Mouse (Mus musculus) forebrain, embryonic 16.5 days (tissue): ENCODE data around the gene Gm15056. TPM values are rescaled to one million over a fixed set of nuclear protein-coding genes. Genes with fewer than 3 reads are reported as not detected.

Experiments
- ATAC-seq: fragments of 200-750 bp; cut with Nextera tagmentation; 2 replicates; pipeline ENCODE4 v1.8.0; 2017; ENCODE audit warnings: mild to moderate bottlenecking, moderate library complexity
- H3K27ac ChIP-seq: fragments of 300-500 bp; sonication (generic); 2 replicates; pipeline ENCODE4 v1.5.1; 2014; ENCODE audit warnings: low read length, control low read depth
- H3K27me3 ChIP-seq: fragments of 300-500 bp; sonication (generic); replicated peaks from 2 replicates; pipeline ENCODE4 v1.6.1; 2014; ENCODE audit warnings: low read length; ENCODE audit not compliant: control insufficient read depth, insufficient read depth
- H3K36me3 ChIP-seq: fragments of 300-500 bp; sonication (generic); 2 replicates; pipeline ENCODE4 v1.6.1; 2014; ENCODE audit not compliant: control insufficient read depth, insufficient read depth
- H3K4me1 ChIP-seq: fragments of 300-500 bp; sonication (generic); replicated peaks from 2 replicates; pipeline ENCODE4 v1.6.1; 2014; ENCODE audit warnings: low read length; ENCODE audit not compliant: control insufficient read depth, insufficient read depth
- H3K4me2 ChIP-seq: fragments of 300-500 bp; sonication (generic); 2 replicates; pipeline ENCODE4 v1.6.1; 2014; ENCODE audit warnings: mild to moderate bottlenecking, low read length, control low read depth
- H3K4me3 ChIP-seq: fragments of 300-500 bp; sonication (generic); replicated peaks from 2 replicates; pipeline ENCODE4 v1.5.1; 2014; ENCODE audit warnings: mild to moderate bottlenecking, low read length, control low read depth
- H3K9ac ChIP-seq: fragments of 300-500 bp; sonication (generic); replicated peaks from 2 replicates; pipeline ENCODE4 v1.6.1; 2014; ENCODE audit warnings: low read depth, low read length, control low read depth
- H3K9me3 ChIP-seq: fragments of 300-500 bp; sonication (generic); 2 replicates; pipeline ENCODE4 v1.6.1; 2016; ENCODE audit warnings: low read length; ENCODE audit not compliant: control insufficient read depth
- WGBS: fragments of 180-500 bp; shearing (Covaris S2); extraction: QIAGEN DNeasy Blood & Tissue Kit; methylation state at CpG from one replicate; pipeline ENCODE4 v1.1.7; 2014; 5-methylcytosine and 5-hydroxymethylcytosine counted together
- polyA plus RNA-seq: library from polyadenylated mRNA; unstranded; fragments of >200 nt; fragmentation: Nextera tagmentation; extraction: Ambion mirVana; gene quantifications from 2 replicates; pipeline ENCODE4 v1.2.1, GENCODE M21; 2015

The Gm15056 gene
- not detected in 2 replicates for polyA plus RNA-seq

- H3K4me2 ChIP-seq, result no peak within 1 kb of the TSS
- ATAC-seq, result no peak
- H3K27ac ChIP-seq, result no peak within 1 kb of the TSS
- no peaks in the 10 kb centered on the region for H3K36me3 ChIP-seq
- 40% methylated on average over 2 of the region's 2 CpGs for WGBS
- no peaks in the 10 kb centered on the region for H3K4me1 ChIP-seq
- no peak within 1 kb of the TSS for H3K4me3 ChIP-seq
- H3K9me3 ChIP-seq, result peaks cover 13% of the 10 kb centered on the region
- no peak within 1 kb of the TSS for H3K9ac ChIP-seq
- no peaks in the 10 kb centered on the region for H3K27me3 ChIP-seq
These were observed at the start of gene Gm15056 for GRCm38 (mm10) chr8:20902527-20902926. Gm15056 (minus strand) TSS chr8:20902627.

GRCm38 (mm10) chr8:20944610-20945009 lies 42.2 kb upstream of the Gm15056 start, which contains the start of gene AY761185:
AY761185 (minus strand) TSS chr8:20944710.
- Histone ChIP-seq H3K9me3 (peaks cover 15% of the 10 kb centered on the region), H3K27me3 (no peaks in the 10 kb centered on the region), H3K9ac (no peak within 1 kb of the TSS), H3K4me1 (no peaks in the 10 kb centered on the region), H3K27ac (no peak within 1 kb of the TSS), H3K4me3 (no peak within 1 kb of the TSS), H3K4me2 (no peak within 1 kb of the TSS), H3K36me3 (no peaks in the 10 kb centered on the region)
- 78% methylated on average over 3 of the region's 3 CpGs for WGBS
- ATAC-seq, result no peak

GRCm38 (mm10) chr8:20921971-20922370 lies 19.5 kb upstream of the Gm15056 start, which contains the start of gene Gm6040:
Gm6040 (minus strand) TSS chr8:20922071.
- ATAC-seq, result no peak
- peaks cover 4% of the 10 kb centered on the region; the same call in 1 of the 2 replicates for H3K9me3 ChIP-seq
- H3K4me1 ChIP-seq, result no peaks in the 10 kb centered on the region
- no peak within 1 kb of the TSS for H3K9ac ChIP-seq
- no peaks in the 10 kb centered on the region for H3K36me3 ChIP-seq
- WGBS, result 73% methylated on average over 3 of the region's 3 CpGs
- H3K4me3 ChIP-seq, result no peak within 1 kb of the TSS
- H3K27ac ChIP-seq, result no peak within 1 kb of the TSS
- H3K4me2 ChIP-seq, result no peak within 1 kb of the TSS
- H3K27me3 ChIP-seq, result no peaks in the 10 kb centered on the region

- no peak overlapping the region for H3K4me2 ChIP-seq
- 86% methylated on average over 1 of the region's 1 CpGs for WGBS
- no peaks in the 10 kb centered on the region for H3K36me3 ChIP-seq
- H3K27me3 ChIP-seq, result no peaks in the 10 kb centered on the region
- H3K9me3 ChIP-seq, result peaks cover 6% of the 10 kb centered on the region; the same call in 1 of the 2 replicates
- no peak for ATAC-seq
- H3K27ac ChIP-seq, result no peak overlapping the region
- no peaks in the 10 kb centered on the region for H3K4me1 ChIP-seq
- no peak overlapping the region for H3K9ac ChIP-seq
- no peak overlapping the region for H3K4me3 ChIP-seq
These were observed 9.9 kb upstream of the Gm15056 start for GRCm38 (mm10) chr8:20912288-20912687.

- ATAC-seq, result no peak
- H3K4me1 ChIP-seq, result no peaks in the 10 kb centered on the region
- no peak overlapping the region for H3K4me2 ChIP-seq
- H3K9me3 ChIP-seq, result peaks cover 6% of the 10 kb centered on the region
- H3K27me3 ChIP-seq, result no peaks in the 10 kb centered on the region
- H3K4me3 ChIP-seq, result no peak overlapping the region
- H3K27ac ChIP-seq, result no peak overlapping the region
- H3K36me3 ChIP-seq, result no peaks in the 10 kb centered on the region
- no peak overlapping the region for H3K9ac ChIP-seq
- 59% methylated on average over 2 of the region's 2 CpGs for WGBS
These were observed 5.8 kb upstream of the Gm15056 start for GRCm38 (mm10) chr8:20908256-20908655.

- H3K4me1 ChIP-seq, result no peaks in the 10 kb centered on the region
- H3K9me3 ChIP-seq, result peaks cover 9% of the 10 kb centered on the region
- H3K4me3 ChIP-seq, result no peak overlapping the region
- H3K4me2 ChIP-seq, result no peak overlapping the region
- H3K27me3 ChIP-seq, result no peaks in the 10 kb centered on the region
- 87% methylated on average over 2 of the region's 2 CpGs for WGBS
- no peak overlapping the region for H3K27ac ChIP-seq
- H3K36me3 ChIP-seq, result no peaks in the 10 kb centered on the region
- no peak for ATAC-seq
- no peak overlapping the region for H3K9ac ChIP-seq
These were observed 4.7 kb upstream of the Gm15056 start for GRCm38 (mm10) chr8:20907119-20907518.

GRCm38 (mm10) chr8:20892369-20892768 lies 10.1 kb downstream of the Gm15056 start, which contains the start of gene Defb33:
Defb33 (plus strand) TSS chr8:20892669.
- Histone ChIP-seq H3K4me2 (no peak within 1 kb of the TSS), H3K4me3 (no peak within 1 kb of the TSS), H3K36me3 (no peaks in the 10 kb centered on the region), H3K27me3 (no peaks in the 10 kb centered on the region), H3K4me1 (no peaks in the 10 kb centered on the region), H3K9ac (no peak within 1 kb of the TSS), H3K27ac (no peak within 1 kb of the TSS), H3K9me3 (peaks cover 23% of the 10 kb centered on the region)
- no peak for ATAC-seq
- WGBS, result 91% methylated on average over 2 of the region's 2 CpGs

- 46% methylated on average over 6 of the region's 6 CpGs for WGBS
- Histone ChIP-seq H3K4me1 (no peaks in the 10 kb centered on the region), H3K9ac (no peak overlapping the region), H3K27ac (no peak overlapping the region), H3K9me3 (peaks cover 4% of the 10 kb centered on the region), H3K4me2 (no peak overlapping the region), H3K36me3 (no peaks in the 10 kb centered on the region), H3K27me3 (no peaks in the 10 kb centered on the region), H3K4me3 (no peak overlapping the region)
- ATAC-seq, result no peak
These were observed 27.8 kb downstream of the Gm15056 start for GRCm38 (mm10) chr8:20874608-20875007.
